Mouse (Mus musculus) olfactory bulb, adult 2 months (tissue): Measurements from ENCODE around the gene Sgms2.

Experiments
- CTCF ChIP-seq: fragments of 200-500 bp; IDR thresholded peaks from 2 replicates; pipeline ENCODE4 v1.5.1; 2012; ENCODE audit warnings: low read depth, mild to moderate bottlenecking, low read length, moderate library complexity; ENCODE audit not compliant: insufficient read depth
- POLR2A ChIP-seq: fragments of 200-500 bp; IDR thresholded peaks from 2 replicates; pipeline ENCODE4 v1.6.1; 2012; ENCODE audit warnings: mild to moderate bottlenecking, low read depth, low read length, moderate library complexity; ENCODE audit not compliant: insufficient read depth

- TF ChIP-seq CTCF (no peak), POLR2A (no peak)
Measured at GRCm38 (mm10) chr3:131364194-131364593, 127.0 kb downstream of the Sgms2 start.
